Mouse (Mus musculus): ENCODE data around the gene Cyp4f17. TPM values are rescaled to one million over a fixed set of nuclear protein-coding genes. Genes with fewer than 3 reads are reported as not detected.
"Not testable (repeated sequence)": the region's sequence is repeated elsewhere in the genome, so short reads cannot be mapped to it uniquely, and the experiment has no call there.

Cyp4f17 gene
- polyA plus RNA-seq, 1 experiment from 2014 or later: 13.8 TPM

GRCm38 (mm10) chr17:32573286-32573685 lies 67.4 kb downstream of the Cyp4f17 start:
- not testable (repeated sequence) for H3K27me3 ChIP-seq; H3K4me2 ChIP-seq (replicated peaks); H3K4me3 ChIP-seq (replicated peaks); ATAC-seq; H3K4me1 ChIP-seq (replicated peaks); H3K9ac ChIP-seq (replicated peaks); H3K27ac ChIP-seq; H3K36me3 ChIP-seq; H3K9me3 ChIP-seq
- 61% methylated on average over 2 of the region's 2 CpGs for WGBS

DNA sequence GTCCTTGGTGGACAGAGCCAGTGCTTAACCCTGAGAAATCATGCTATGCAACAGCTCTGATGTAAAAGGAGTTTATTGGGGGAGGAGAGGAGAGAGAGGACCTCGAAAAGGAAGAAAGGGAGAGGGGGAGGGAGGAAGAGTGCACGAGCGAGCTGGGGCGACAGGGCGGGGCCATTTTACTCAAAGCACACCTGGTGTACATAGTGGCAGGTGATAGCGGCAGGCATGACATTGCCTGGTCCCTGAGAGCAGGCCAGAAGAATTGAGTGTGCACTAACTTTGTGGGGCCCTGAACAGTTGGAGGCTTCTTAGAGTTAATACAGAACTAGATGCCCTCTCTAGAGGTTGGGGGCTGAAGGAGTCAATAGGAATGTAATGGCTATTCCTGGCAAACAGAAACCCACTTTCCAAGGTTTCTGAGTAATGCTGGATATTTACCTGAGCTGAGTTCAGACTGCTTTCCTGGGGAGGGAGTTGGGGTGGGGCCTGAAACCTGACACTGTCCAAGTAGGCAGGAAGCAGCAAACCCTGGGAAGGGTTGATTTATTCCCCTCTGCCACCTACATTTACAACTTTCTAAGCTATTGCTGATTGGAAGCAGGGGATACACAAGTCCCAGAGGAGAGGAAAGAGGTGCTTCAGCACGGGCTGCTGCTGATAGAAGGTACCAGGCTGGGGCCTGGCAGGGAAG lies 71.8 kb downstream of the Cyp4f17 start:
- H3K4me1 ChIP-seq (replicated peaks): no peaks in the 10 kb centered on the region
- 63% methylated on average over 7 of the region's 7 CpGs for WGBS
- H3K9me3 ChIP-seq: peaks cover 9% of the 10 kb centered on the region; the same call in 1 of the 2 replicates
- no peaks in the 10 kb centered on the region for H3K36me3 ChIP-seq
- H3K27ac ChIP-seq: no peak overlapping the region
- H3K9ac ChIP-seq (replicated peaks): no peak overlapping the region
- no peak overlapping the region for H3K4me3 ChIP-seq (replicated peaks)
- H3K27me3 ChIP-seq: no peaks in the 10 kb centered on the region
- no peak for ATAC-seq
- no peak overlapping the region for H3K4me2 ChIP-seq (replicated peaks)

Other genes starting within 250 kb of the Cyp4f17 start
- 90.2 and 95.8 TPM in 2 replicates for gene Brd4, start 221.3 kb upstream of the Cyp4f17 start, polyA plus RNA-seq (2015; fragmentation: Nextera tagmentation; extraction: Ambion mirVana)
- 116 and 121 TPM in 2 replicates for gene Akap8, start 184.8 kb upstream of the Cyp4f17 start, polyA plus RNA-seq (2015; fragmentation: Nextera tagmentation; extraction: Ambion mirVana)
- gene Akap8l, start 155.4 kb upstream of the Cyp4f17 start, polyA plus RNA-seq (2015; fragmentation: Nextera tagmentation; extraction: Ambion mirVana): 138 and 168 TPM in 2 replicates
- 33.7 and 36.4 TPM in 2 replicates for gene Wiz, start 116.6 kb upstream of the Cyp4f17 start, polyA plus RNA-seq (2015; fragmentation: Nextera tagmentation; extraction: Ambion mirVana)
- 0.54 TPM in 2 replicates for gene Rasal3, start 102.5 kb upstream of the Cyp4f17 start, polyA plus RNA-seq (2015; fragmentation: Nextera tagmentation; extraction: Ambion mirVana)
- gene Pglyrp2, start 81.9 kb upstream of the Cyp4f17 start, polyA plus RNA-seq (2015; fragmentation: Nextera tagmentation; extraction: Ambion mirVana): not detected in 2 replicates
- gene Cyp4f39, start 53.3 kb upstream of the Cyp4f17 start, polyA plus RNA-seq (2015; fragmentation: Nextera tagmentation; extraction: Ambion mirVana): 1.2 TPM in 2 replicates
- 19.2 and 20.4 TPM in 2 replicates for gene Cyp4f16, start 30.5 kb downstream of the Cyp4f17 start, polyA plus RNA-seq (2015; fragmentation: Nextera tagmentation; extraction: Ambion mirVana)
- gene Cyp4f37, start 115.3 kb downstream of the Cyp4f17 start, polyA plus RNA-seq (2015; fragmentation: Nextera tagmentation; extraction: Ambion mirVana): 0.43 TPM in 1 of 2 replicates, not detected in the other
- not detected in 2 replicates for gene Cyp4f40, start 152.8 kb downstream of the Cyp4f17 start, polyA plus RNA-seq (2015; fragmentation: Nextera tagmentation; extraction: Ambion mirVana)
- 0.85 and 1.4 TPM in 2 replicates for gene Cyp4f15, start 179.6 kb downstream of the Cyp4f17 start, polyA plus RNA-seq (2015; fragmentation: Nextera tagmentation; extraction: Ambion mirVana)

All from midbrain, embryonic 13.5 days (tissue).